Mouse (Mus musculus) bone marrow macrophage, adult 2 months (primary cell): ENCODE data around the gene Pbp2.

Experiments
- CTCF ChIP-seq: IDR thresholded peaks from 2 replicates; pipeline ENCODE4 v1.5.1; 2012; ENCODE audit warnings: low read depth, mild to moderate bottlenecking, low read length, moderate library complexity
- POLR2A ChIP-seq: IDR thresholded peaks from 2 replicates; pipeline ENCODE4 v1.6.1; 2012; ENCODE audit warnings: mild to moderate bottlenecking, low read depth, low read length, borderline replicate concordance

- TF ChIP-seq POLR2A: no peak
- no peak for TF ChIP-seq CTCF
Observed at GRCm38 (mm10) chr6:135331916-135332315, 21.7 kb upstream of the Pbp2 start.
